20 mouse cellular contexts compared by ENCODE assay signal in genomic region chr7:138153455-138154167, GRCm38 (mm10).
DNase-seq lines count a peak whose midpoint lies in the region; ATAC-seq lines count a peak whose summit lies in the region.
"Had no signal": no experiment of that assay in that cellular context is flagged by ENCODE, and none has a peak within 500 bp of the region (broad histone marks: within the 10 kb centered on the region; RNA-seq: fewer than 3 reads in every experiment).

No protein-coding gene starts in this region.

- H3K36me3 ChIP-seq in heart, embryonic 11.5 days (ENCODE audit: control insufficient read depth, insufficient read depth, low read length) = no peaks in the 10 kb centered on the region
- H3K36me3 ChIP-seq in midbrain, embryonic 12.5 days = no peaks in the 10 kb centered on the region
- no peaks in the 10 kb centered on the region for H3K36me3 ChIP-seq in midbrain, embryonic 16.5 days (ENCODE audit: control insufficient read depth, insufficient read depth, low read length)
- no peaks in the 10 kb centered on the region for H3K36me3 ChIP-seq in midbrain, embryonic 13.5 days
- H3K36me3 ChIP-seq: G1E; heart, embryonic 15.5 days; kidney, embryonic 15.5 days; limb, embryonic 12.5 days; stomach, embryonic 15.5 days had no signal

- WGBS in heart, embryonic 11.5 days (ENCODE audit: insufficient replicate concordance) = 66% methylated on average over 4 of the region's 4 CpGs
- 41% methylated on average over 4 of the region's 4 CpGs for WGBS in midbrain, embryonic 12.5 days
- WGBS in midbrain, embryonic 16.5 days = 30% methylated on average over 4 of the region's 4 CpGs
- whole genome bisulfite sequencing in midbrain, embryonic 13.5 days = 27% methylated on average over 4 of the region's 4 CpGs

- no peak overlapping the region for H3K4me3 ChIP-seq in heart, embryonic 11.5 days (ENCODE audit: low read depth, low read length)
- no peak overlapping the region for H3K4me3 ChIP-seq in midbrain, embryonic 12.5 days
- H3K4me3 ChIP-seq in midbrain, embryonic 16.5 days (ENCODE audit: low read depth, low read length) = no peak overlapping the region
- no peak overlapping the region for H3K4me3 ChIP-seq in midbrain, embryonic 13.5 days (replicated peaks)
- H3K4me3 ChIP-seq: heart, embryonic 15.5 days; kidney, embryonic 15.5 days; limb, embryonic 12.5 days; myocyte; stomach, embryonic 15.5 days had no signal

- H3K4me2 ChIP-seq in heart, embryonic 11.5 days = no peak overlapping the region
- no peak overlapping the region for H3K4me2 ChIP-seq in midbrain, embryonic 12.5 days (replicated peaks)
- H3K4me2 ChIP-seq in midbrain, embryonic 16.5 days (ENCODE audit: low read length) = no peak overlapping the region
- H3K4me2 ChIP-seq in midbrain, embryonic 13.5 days (replicated peaks) = no peak overlapping the region
- H3K4me2 ChIP-seq: heart, embryonic 15.5 days; kidney, embryonic 15.5 days; limb, embryonic 12.5 days; stomach, embryonic 15.5 days had no signal

- no peak for ATAC-seq in heart, embryonic 11.5 days (replicated peaks; ENCODE audit: insufficient number of reproducible peaks, low FRiP score, low TSS enrichment)
- ATAC-seq in midbrain, embryonic 12.5 days (ENCODE audit: low FRiP score, low read depth) = peak; percentile 62; the same call in 1 of the 2 replicates
- ATAC-seq in midbrain, embryonic 16.5 days = no peak
- 0 out of 2 replicates have a peak, but pooled peaks have one; percentile 20 for ATAC-seq in midbrain, embryonic 13.5 days
- ATAC-seq: forebrain, embryonic 16.5 days had no signal

- no peaks in the 10 kb centered on the region for H3K9me3 ChIP-seq in heart, embryonic 11.5 days (replicated peaks; ENCODE audit: control insufficient read depth, low read length)
- no peaks in the 10 kb centered on the region for H3K9me3 ChIP-seq in midbrain, embryonic 12.5 days
- no peaks in the 10 kb centered on the region for H3K9me3 ChIP-seq in midbrain, embryonic 16.5 days (replicated peaks; ENCODE audit: control insufficient read depth, low read length, poor library complexity, severe bottlenecking)
- no peaks in the 10 kb centered on the region for H3K9me3 ChIP-seq in midbrain, embryonic 13.5 days
- H3K9me3 ChIP-seq: heart, embryonic 15.5 days; kidney, embryonic 15.5 days; limb, embryonic 12.5 days; stomach, embryonic 15.5 days had no signal

- H3K27ac ChIP-seq in heart, embryonic 11.5 days (ENCODE audit: low read depth, low read length) = no peak overlapping the region
- H3K27ac ChIP-seq in midbrain, embryonic 12.5 days (replicated peaks) = 0 out of 2 replicates have a peak overlapping the region, but pooled peaks have one; percentile 30
- no peak overlapping the region for H3K27ac ChIP-seq in midbrain, embryonic 16.5 days (ENCODE audit: low read length)
- H3K27ac ChIP-seq in midbrain, embryonic 13.5 days = no peak overlapping the region
- H3K27ac ChIP-seq: heart, embryonic 15.5 days; kidney, embryonic 15.5 days; limb, embryonic 12.5 days; liver, embryonic 14.5 days; stomach, embryonic 15.5 days had no signal

- peak; percentile 45 for DNase-seq in heart, adult 11 months
- DNase-seq in ZHBTc4 (ENCODE audit: low read depth, low spot score) = peak; percentile 91
- DNase-seq in layer of hippocampus, adult 18-20 months (ENCODE audit: low spot score in 2 of 2) = no peak
- no peak for DNase-seq in thymus, postnatal 14 days
- DNase-seq: adrenal gland, postnatal 14 days; heart, adult 18-20 months; spleen, adult 18-20 months; thymus, postnatal 25 days had no signal

- H3K9ac ChIP-seq in heart, embryonic 11.5 days (ENCODE audit: low read depth, low read length) = no peak overlapping the region
- H3K9ac ChIP-seq in midbrain, embryonic 12.5 days (replicated peaks) = no peak overlapping the region
- H3K9ac ChIP-seq in midbrain, embryonic 16.5 days (ENCODE audit: low read depth, low read length) = no peak overlapping the region
- H3K9ac ChIP-seq in midbrain, embryonic 13.5 days (replicated peaks) = no peak overlapping the region
- H3K9ac ChIP-seq: heart, embryonic 15.5 days; kidney, embryonic 15.5 days; limb, embryonic 12.5 days; liver, embryonic 14.5 days; stomach, embryonic 15.5 days had no signal

- no peaks in the 10 kb centered on the region for H3K4me1 ChIP-seq in heart, embryonic 11.5 days (ENCODE audit: control insufficient read depth, insufficient read depth, low read length)
- peaks cover 12% of the 10 kb centered on the region for H3K4me1 ChIP-seq in midbrain, embryonic 12.5 days
- H3K4me1 ChIP-seq in midbrain, embryonic 16.5 days (ENCODE audit: control insufficient read depth, insufficient read depth, low read length) = peaks cover 3% of the 10 kb centered on the region; the same call in 1 of the 2 replicates
- peaks cover 8% of the 10 kb centered on the region for H3K4me1 ChIP-seq in midbrain, embryonic 13.5 days (replicated peaks)
- H3K4me1 ChIP-seq: heart, embryonic 15.5 days; kidney, embryonic 15.5 days; limb, embryonic 12.5 days; stomach, embryonic 15.5 days had no signal

- H3K27me3 ChIP-seq in heart, embryonic 11.5 days (ENCODE audit: control insufficient read depth, insufficient read depth, low read length) = no peaks in the 10 kb centered on the region
- H3K27me3 ChIP-seq in midbrain, embryonic 12.5 days = no peaks in the 10 kb centered on the region; the same call in 1 of the 2 replicates
- H3K27me3 ChIP-seq in midbrain, embryonic 16.5 days (ENCODE audit: control insufficient read depth, insufficient read depth, low read depth, low read length) = no peaks in the 10 kb centered on the region
- no peaks in the 10 kb centered on the region; the same call in 1 of the 2 replicates for H3K27me3 ChIP-seq in midbrain, embryonic 13.5 days
- H3K27me3 ChIP-seq: heart, embryonic 15.5 days; kidney, embryonic 15.5 days; limb, embryonic 12.5 days; stomach, embryonic 15.5 days had no signal

Comparison
In these comparisons a context has a peak if more than half of its experiments do, and no peak if none do; other contexts are left out.
1. ATAC-seq: peak in midbrain, embryonic 12.5 days (single experiment) and midbrain, embryonic 13.5 days (single experiment); none in heart, embryonic 11.5 days (single experiment) and midbrain, embryonic 16.5 days (single experiment).
2. DNase-seq: peak in heart, adult 11 months (single experiment) and ZHBTc4 (single experiment); none in layer of hippocampus, adult 18-20 months (0 of 2) and thymus, postnatal 14 days (single experiment).